Mouse (Mus musculus) liver, embryonic 14.5 days (tissue): ENCODE data around the gene Mmrn2.
"Not testable (repeated sequence)": the region's sequence is repeated elsewhere in the genome, so short reads cannot be mapped to it uniquely, and the experiment has no call there.

Source experiments
- CTCF ChIP-seq: IDR thresholded peaks from 2 replicates; pipeline ENCODE4 v1.5.1; 2016; ENCODE audit warnings: antibody characterized with exemption, low read depth, control low read depth
- EP300 ChIP-seq: IDR thresholded peaks from 2 replicates; pipeline ENCODE4 v1.6.1; 2016; ENCODE audit warnings: antibody characterized with exemption, low read depth

GRCm38 (mm10) chr14:34416946-34417345 lies 41.7 kb downstream of the Mmrn2 start:
- not testable (repeated sequence) for TF ChIP-seq CTCF, EP300
